Mouse (Mus musculus): Measurements from ENCODE around the gene Ccdc105. TPM values are rescaled to one million over a fixed set of nuclear protein-coding genes. Genes with fewer than 3 reads are reported as not detected.

Ccdc105 gene
- polyA plus RNA-seq, 1 experiment, result not detected

DNA sequence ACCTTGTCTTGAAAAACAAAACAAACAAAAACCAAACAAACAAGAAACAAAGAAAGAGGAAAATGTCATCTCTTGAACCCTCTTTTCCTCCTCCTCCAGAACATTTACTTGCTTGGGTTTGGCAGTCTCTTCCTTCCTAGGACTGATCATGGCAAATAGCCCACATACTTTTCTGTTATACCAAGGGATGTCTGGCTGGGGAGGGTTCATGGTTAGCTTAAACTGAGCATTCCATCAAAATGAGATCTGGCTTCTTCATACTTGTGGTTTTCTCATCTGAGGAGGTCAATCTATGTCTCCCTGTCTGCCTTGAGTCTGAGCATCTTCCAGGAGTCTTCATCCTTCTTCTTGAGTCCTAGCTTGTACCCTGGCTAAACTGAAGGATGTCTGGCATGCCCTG, 36.6 kb downstream of the Ccdc105 start:
- Histone ChIP-seq H3K4me2 (ENCODE audit: low read depth) (no peak overlapping the region), H3K79me2 (ENCODE audit: control insufficient read depth, insufficient read depth) (no peaks in the 10 kb centered on the region), H3K36me3 (ENCODE audit: control insufficient read depth, insufficient read depth) (no peaks in the 10 kb centered on the region), H3K27me3 (ENCODE audit: control insufficient read depth, insufficient read depth, insufficient read length) (no peaks in the 10 kb centered on the region), H3ac (ENCODE audit: control insufficient read depth, insufficient read length) (no peak overlapping the region), H3K4me3 (no peak overlapping the region)
- no peak for TF ChIP-seq REST (IDR thresholded peaks at IDR 0.05; ENCODE audit: insufficient read depth, insufficient read length)
- no peak for TF ChIP-seq SRF (IDR thresholded peaks at IDR 0.05; ENCODE audit: control insufficient read depth, insufficient read length, low read depth)
- TF ChIP-seq MYOD1 (IDR thresholded peaks at IDR 0.05; ENCODE audit: control insufficient read depth in 1 of 3, insufficient read length in 2 of 3, low read depth in 2 of 3), result no peak
- TF ChIP-seq TCF12 (IDR thresholded peaks at IDR 0.05; ENCODE audit: insufficient read depth, poor library complexity, severe bottlenecking), result no peak
- TF ChIP-seq TCF3 (IDR thresholded peaks at IDR 0.05; ENCODE audit: insufficient read length, low read depth), result no peak
- TF ChIP-seq MAX (IDR thresholded peaks at IDR 0.05; ENCODE audit: low read depth), result no peak
- TF ChIP-seq POLR2A (IDR thresholded peaks at IDR 0.05; ENCODE audit: insufficient read length, low read depth), result no peak
- no peak for TF ChIP-seq CEBPB (IDR thresholded peaks at IDR 0.05; ENCODE audit: insufficient read depth, poor library complexity, severe bottlenecking)
- no peak for TF ChIP-seq USF1 (IDR thresholded peaks at IDR 0.05; ENCODE audit: low read depth)
- TF ChIP-seq MYOG (IDR thresholded peaks at IDR 0.05; ENCODE audit: control insufficient read depth in 1 of 3, insufficient read depth in 1 of 3, insufficient read length in 2 of 3, low read depth in 2 of 3), result no peak
- no peak for TF ChIP-seq POLR2AphosphoS2 (IDR thresholded peaks at IDR 0.05; ENCODE audit: insufficient read length, low read depth)
- no peak for TF ChIP-seq E2F4 (IDR thresholded peaks at IDR 0.05; ENCODE audit: insufficient read depth)

DNA sequence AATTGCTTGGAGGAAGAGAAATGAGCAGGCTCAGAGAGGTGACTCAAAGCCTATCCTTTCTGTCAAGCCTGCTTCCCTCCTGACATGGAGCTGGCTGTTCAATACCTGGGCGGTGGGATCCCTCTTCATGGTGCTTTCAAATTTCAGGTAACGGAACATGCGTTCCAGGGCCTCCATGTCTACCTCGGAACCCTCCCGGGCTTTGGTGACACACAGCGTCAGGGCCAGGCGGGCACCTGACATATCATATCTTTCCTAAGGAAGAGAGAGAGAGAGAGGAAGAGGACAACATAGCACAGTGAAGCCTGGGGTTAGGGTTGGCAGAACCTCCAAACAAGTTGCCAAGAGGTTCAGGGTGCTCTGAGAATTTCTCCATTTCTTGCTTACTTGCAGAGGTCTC, 37.7 kb downstream of the Ccdc105 start:
- H3K27me3 ChIP-seq (ENCODE audit: control insufficient read depth, insufficient read depth, insufficient read length), result no peaks in the 10 kb centered on the region
- H3K79me2 ChIP-seq (ENCODE audit: control insufficient read depth, insufficient read depth), result no peaks in the 10 kb centered on the region
- no peaks in the 10 kb centered on the region for H3K36me3 ChIP-seq (ENCODE audit: control insufficient read depth, insufficient read depth)
- no peak overlapping the region for H3K4me3 ChIP-seq
- no peak overlapping the region for H3K4me2 ChIP-seq (ENCODE audit: low read depth)
- TF ChIP-seq SRF (IDR thresholded peaks at IDR 0.05; ENCODE audit: control insufficient read depth, insufficient read length, low read depth) (no peak), POLR2A (IDR thresholded peaks at IDR 0.05; ENCODE audit: insufficient read length, low read depth) (no peak), MYOD1 (IDR thresholded peaks at IDR 0.05; ENCODE audit: control insufficient read depth in 1 of 3, insufficient read length in 2 of 3, low read depth in 2 of 3) (no peak), TCF3 (IDR thresholded peaks at IDR 0.05; ENCODE audit: insufficient read length, low read depth) (no peak), POLR2AphosphoS2 (IDR thresholded peaks at IDR 0.05; ENCODE audit: insufficient read length, low read depth) (no peak), E2F4 (IDR thresholded peaks at IDR 0.05; ENCODE audit: insufficient read depth) (no peak), MYOG (IDR thresholded peaks at IDR 0.05; ENCODE audit: control insufficient read depth in 1 of 3, insufficient read depth in 1 of 3, insufficient read length in 2 of 3, low read depth in 2 of 3) (no peak), REST (IDR thresholded peaks at IDR 0.05; ENCODE audit: insufficient read depth, insufficient read length) (no peak), USF1 (IDR thresholded peaks at IDR 0.05; ENCODE audit: low read depth) (no peak), TCF12 (IDR thresholded peaks at IDR 0.05; ENCODE audit: insufficient read depth, poor library complexity, severe bottlenecking) (no peak), CEBPB (IDR thresholded peaks at IDR 0.05; ENCODE audit: insufficient read depth, poor library complexity, severe bottlenecking) (no peak), MAX (IDR thresholded peaks at IDR 0.05; ENCODE audit: low read depth) (no peak)
- H3ac ChIP-seq (ENCODE audit: control insufficient read depth, insufficient read length), result no peak overlapping the region

DNA sequence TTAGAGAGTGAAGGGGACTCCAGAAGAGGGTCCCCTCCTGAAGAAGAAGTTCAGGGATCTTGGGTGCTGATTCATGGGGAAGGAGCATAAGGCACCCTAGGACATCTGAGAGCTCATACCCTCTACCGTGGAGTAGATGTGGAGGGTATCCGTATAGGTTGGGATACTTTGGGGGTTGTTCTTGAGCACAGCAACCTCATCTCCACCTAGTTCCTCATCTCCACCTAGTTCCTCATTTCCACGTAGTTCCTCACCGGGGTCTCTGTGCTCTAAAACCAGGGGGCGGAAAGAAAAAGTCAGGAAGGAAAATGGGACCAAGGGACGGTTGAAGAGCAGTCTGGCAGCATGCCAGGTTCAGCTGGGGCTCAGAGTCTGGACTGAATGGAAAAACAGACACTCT, 38.7 kb downstream of the Ccdc105 start:
- H3K36me3 ChIP-seq (ENCODE audit: control insufficient read depth, insufficient read depth), result no peaks in the 10 kb centered on the region
- H3K79me2 ChIP-seq (ENCODE audit: control insufficient read depth, insufficient read depth), result no peaks in the 10 kb centered on the region
- H3ac ChIP-seq (ENCODE audit: control insufficient read depth, insufficient read length), result no peak overlapping the region
- H3K27me3 ChIP-seq (ENCODE audit: control insufficient read depth, insufficient read depth, insufficient read length), result no peaks in the 10 kb centered on the region
- no peak overlapping the region for H3K4me2 ChIP-seq (ENCODE audit: low read depth)
- TF ChIP-seq MYOD1 (IDR thresholded peaks at IDR 0.05; ENCODE audit: control insufficient read depth in 1 of 3, insufficient read length in 2 of 3, low read depth in 2 of 3) (no peak), USF1 (IDR thresholded peaks at IDR 0.05; ENCODE audit: low read depth) (no peak), TCF12 (IDR thresholded peaks at IDR 0.05; ENCODE audit: insufficient read depth, poor library complexity, severe bottlenecking) (no peak), POLR2AphosphoS2 (IDR thresholded peaks at IDR 0.05; ENCODE audit: insufficient read length, low read depth) (no peak), CEBPB (IDR thresholded peaks at IDR 0.05; ENCODE audit: insufficient read depth, poor library complexity, severe bottlenecking) (no peak)
- H3K4me3 ChIP-seq, result no peak overlapping the region

DNA sequence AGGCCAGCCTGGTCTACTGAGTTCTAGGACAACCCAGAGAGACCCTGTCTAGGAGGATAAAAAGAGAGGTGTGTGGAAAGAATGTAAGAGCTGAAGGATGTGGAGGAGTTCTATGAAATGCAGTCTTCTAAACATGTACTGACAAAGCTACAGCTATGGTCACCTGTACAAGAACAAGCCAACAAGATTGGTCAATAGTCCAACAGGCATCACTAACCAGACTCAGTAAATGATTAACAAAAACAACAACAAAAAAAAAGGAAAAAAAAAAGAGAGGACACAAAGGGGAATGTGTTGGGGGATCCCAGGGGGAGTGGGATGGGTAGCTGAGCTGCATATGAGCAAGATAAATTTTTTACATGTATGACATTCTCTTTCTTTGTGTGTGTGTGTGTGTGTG, 42.2 kb downstream of the Ccdc105 start:
- no peak overlapping the region for H3ac ChIP-seq (ENCODE audit: control insufficient read depth, insufficient read length)
- TF ChIP-seq REST (IDR thresholded peaks at IDR 0.05; ENCODE audit: insufficient read depth, insufficient read length) (no peak), POLR2AphosphoS2 (IDR thresholded peaks at IDR 0.05; ENCODE audit: insufficient read length, low read depth) (no peak), MYOG (IDR thresholded peaks at IDR 0.05; ENCODE audit: control insufficient read depth in 1 of 3, insufficient read depth in 1 of 3, insufficient read length in 2 of 3, low read depth in 2 of 3) (no peak), TCF3 (IDR thresholded peaks at IDR 0.05; ENCODE audit: insufficient read length, low read depth) (no peak), MAX (IDR thresholded peaks at IDR 0.05; ENCODE audit: low read depth) (no peak), E2F4 (IDR thresholded peaks at IDR 0.05; ENCODE audit: insufficient read depth) (no peak), CEBPB (IDR thresholded peaks at IDR 0.05; ENCODE audit: insufficient read depth, poor library complexity, severe bottlenecking) (no peak), MYOD1 (IDR thresholded peaks at IDR 0.05; ENCODE audit: control insufficient read depth in 1 of 3, insufficient read length in 2 of 3, low read depth in 2 of 3) (no peak), POLR2A (IDR thresholded peaks at IDR 0.05; ENCODE audit: insufficient read length, low read depth) (no peak), USF1 (IDR thresholded peaks at IDR 0.05; ENCODE audit: low read depth) (no peak), TCF12 (IDR thresholded peaks at IDR 0.05; ENCODE audit: insufficient read depth, poor library complexity, severe bottlenecking) (no peak), SRF (IDR thresholded peaks at IDR 0.05; ENCODE audit: control insufficient read depth, insufficient read length, low read depth) (no peak)
- H3K36me3 ChIP-seq (ENCODE audit: control insufficient read depth, insufficient read depth), result no peaks in the 10 kb centered on the region
- H3K79me2 ChIP-seq (ENCODE audit: control insufficient read depth, insufficient read depth), result no peaks in the 10 kb centered on the region
- H3K4me2 ChIP-seq (ENCODE audit: low read depth), result no peak overlapping the region
- H3K4me3 ChIP-seq, result no peak overlapping the region
- H3K27me3 ChIP-seq (ENCODE audit: control insufficient read depth, insufficient read depth, insufficient read length), result no peaks in the 10 kb centered on the region

DNA sequence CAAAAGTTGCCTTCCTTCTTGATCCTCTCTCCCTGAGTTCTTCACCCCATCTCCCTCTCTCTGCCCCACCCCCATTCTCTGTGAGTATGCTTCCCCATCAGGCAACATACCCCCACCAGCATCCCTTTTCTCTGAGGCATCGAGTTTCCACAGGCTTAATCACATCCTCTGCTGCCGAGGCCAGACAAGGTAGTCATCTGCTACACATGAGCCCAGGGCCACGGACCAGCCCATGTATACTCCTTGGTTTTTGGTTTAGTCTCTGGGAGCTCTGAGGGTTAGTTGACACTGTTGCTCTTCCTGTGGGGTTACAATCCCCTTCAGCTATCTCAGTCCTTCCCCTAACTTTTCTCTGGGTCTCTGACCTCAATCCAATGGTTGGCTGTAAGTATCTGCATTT, 52.0 kb downstream of the Ccdc105 start:
- no peak overlapping the region for H3K4me3 ChIP-seq
- TF ChIP-seq POLR2A (IDR thresholded peaks at IDR 0.05; ENCODE audit: insufficient read length, low read depth) (no peak), MYOD1 (IDR thresholded peaks at IDR 0.05; ENCODE audit: control insufficient read depth in 1 of 3, insufficient read length in 2 of 3, low read depth in 2 of 3) (no peak), MAX (IDR thresholded peaks at IDR 0.05; ENCODE audit: low read depth) (no peak), POLR2AphosphoS2 (IDR thresholded peaks at IDR 0.05; ENCODE audit: insufficient read length, low read depth) (no peak), SRF (IDR thresholded peaks at IDR 0.05; ENCODE audit: control insufficient read depth, insufficient read length, low read depth) (no peak), TCF12 (IDR thresholded peaks at IDR 0.05; ENCODE audit: insufficient read depth, poor library complexity, severe bottlenecking) (no peak), MYOG (IDR thresholded peaks at IDR 0.05; ENCODE audit: control insufficient read depth in 1 of 3, insufficient read depth in 1 of 3, insufficient read length in 2 of 3, low read depth in 2 of 3) (no peak), REST (IDR thresholded peaks at IDR 0.05; ENCODE audit: insufficient read depth, insufficient read length) (no peak), USF1 (IDR thresholded peaks at IDR 0.05; ENCODE audit: low read depth) (no peak), TCF3 (IDR thresholded peaks at IDR 0.05; ENCODE audit: insufficient read length, low read depth) (no peak), E2F4 (IDR thresholded peaks at IDR 0.05; ENCODE audit: insufficient read depth) (no peak), CEBPB (IDR thresholded peaks at IDR 0.05; ENCODE audit: insufficient read depth, poor library complexity, severe bottlenecking) (no peak)
- H3K27me3 ChIP-seq (ENCODE audit: control insufficient read depth, insufficient read depth, insufficient read length), result no peaks in the 10 kb centered on the region
- no peak overlapping the region for H3ac ChIP-seq (ENCODE audit: control insufficient read depth, insufficient read length)
- H3K4me2 ChIP-seq (ENCODE audit: low read depth), result no peak overlapping the region
- H3K79me2 ChIP-seq (ENCODE audit: control insufficient read depth, insufficient read depth), result no peaks in the 10 kb centered on the region
- H3K36me3 ChIP-seq (ENCODE audit: control insufficient read depth, insufficient read depth), result no peaks in the 10 kb centered on the region

Measured in myocyte (in vitro differentiated cells).